Mouse (Mus musculus): ENCODE data around the gene Mettl26. TPM values are rescaled to one million over a fixed set of nuclear protein-coding genes. Genes with fewer than 3 reads are reported as not detected.

Gene Mettl26
- polyA plus RNA-seq, 1 experiment from 2014 or later, result 55.5 TPM

- peaks cover 52% of the 10 kb centered on the region for H3K4me1 ChIP-seq
- H3K9ac ChIP-seq, result no peak overlapping the region
- peaks cover 57% of the 10 kb centered on the region for H3K36me3 ChIP-seq (replicated peaks)
- H3K27ac ChIP-seq, result no peak overlapping the region
- 89% methylated on average over 14 of the region's 14 CpGs for WGBS
- no peaks in the 10 kb centered on the region for H3K27me3 ChIP-seq
- ATAC-seq (ENCODE audit: low FRiP score), result no peak
- no peaks in the 10 kb centered on the region for H3K9me3 ChIP-seq
- no peak overlapping the region for H3K4me2 ChIP-seq
- no peak overlapping the region for H3K4me3 ChIP-seq (replicated peaks)
Observed at GRCm38 (mm10) chr17:25839455-25840235, 35.2 kb upstream of the Mettl26 start.

DNA sequence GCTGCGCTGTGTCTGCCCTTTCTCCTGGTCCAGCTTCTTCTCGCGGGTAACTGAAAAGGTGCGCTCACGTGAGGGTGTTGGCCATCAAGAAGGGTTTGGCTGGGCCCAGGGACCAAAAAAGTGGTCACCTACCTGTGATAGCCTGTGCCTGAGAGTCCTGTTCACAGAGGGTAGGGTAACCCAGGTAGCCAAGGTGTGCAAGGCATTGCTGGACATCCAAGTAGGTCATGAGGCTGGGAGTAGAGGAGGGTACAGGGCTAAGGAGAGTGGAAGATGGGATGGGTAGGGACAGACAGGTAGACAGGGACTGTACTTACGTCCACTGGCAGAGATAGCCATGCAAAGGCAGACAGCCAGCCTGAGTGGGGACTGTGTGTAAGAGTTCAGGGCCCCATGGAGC lies 34.4 kb upstream of the Mettl26 start:
- no peaks in the 10 kb centered on the region for H3K27me3 ChIP-seq
- H3K9me3 ChIP-seq, result no peaks in the 10 kb centered on the region
- H3K27ac ChIP-seq, result no peak overlapping the region
- H3K4me2 ChIP-seq, result no peak overlapping the region
- H3K36me3 ChIP-seq (replicated peaks), result peaks cover 51% of the 10 kb centered on the region
- ATAC-seq (ENCODE audit: low FRiP score), result no peak
- H3K9ac ChIP-seq, result no peak overlapping the region
- peaks cover 48% of the 10 kb centered on the region for H3K4me1 ChIP-seq
- 95% methylated on average over 6 of the region's 6 CpGs for WGBS
- H3K4me3 ChIP-seq (replicated peaks), result no peak overlapping the region

- no peaks in the 10 kb centered on the region for H3K27me3 ChIP-seq
- no peak within 1 kb of the TSS for H3K9ac ChIP-seq
- no peak within 1 kb of the TSS for H3K4me3 ChIP-seq (replicated peaks)
- no peak for ATAC-seq (ENCODE audit: low FRiP score)
- no peak within 1 kb of the TSS for H3K27ac ChIP-seq
- H3K4me2 ChIP-seq, result no peak within 1 kb of the TSS
- H3K4me1 ChIP-seq, result peaks cover 40% of the 10 kb centered on the region
- peaks cover 59% of the 10 kb centered on the region for H3K36me3 ChIP-seq (replicated peaks)
- 94% methylated on average over 22 of the region's 22 CpGs for WGBS
- H3K9me3 ChIP-seq, result no peaks in the 10 kb centered on the region
Observed at GRCm38 (mm10) chr17:25841117-25841880, 33.6 kb upstream of the Mettl26 start, which contains the start of gene Gm20683. Gene Gm20683, minus strand, starts transcription at chr17:25841763.

GRCm38 (mm10) chr17:25842509-25842908 lies 32.4 kb upstream of the Mettl26 start:
- WGBS, result 90% methylated on average over 3 of the region's 3 CpGs
- no peaks in the 10 kb centered on the region for H3K9me3 ChIP-seq
- H3K4me3 ChIP-seq (replicated peaks), result no peak overlapping the region
- peaks cover 66% of the 10 kb centered on the region for H3K36me3 ChIP-seq (replicated peaks)
- no peak overlapping the region for H3K9ac ChIP-seq
- peaks cover 28% of the 10 kb centered on the region for H3K4me1 ChIP-seq
- no peak overlapping the region for H3K27ac ChIP-seq
- H3K4me2 ChIP-seq, result no peak overlapping the region
- H3K27me3 ChIP-seq, result no peaks in the 10 kb centered on the region
- ATAC-seq (ENCODE audit: low FRiP score), result no peak

- Histone ChIP-seq H3K36me3 (replicated peaks) (peaks cover 67% of the 10 kb centered on the region), H3K4me3 (replicated peaks) (peak overlapping the region; percentile 93), H3K9ac (peak overlapping the region; percentile 80), H3K27ac (no peak overlapping the region), H3K27me3 (no peaks in the 10 kb centered on the region), H3K9me3 (no peaks in the 10 kb centered on the region), H3K4me1 (peaks cover 22% of the 10 kb centered on the region), H3K4me2 (peak overlapping the region; percentile 93)
- 94% methylated on average over 4 of the region's 4 CpGs for WGBS
- no peak for ATAC-seq (ENCODE audit: low FRiP score)
Observed at GRCm38 (mm10) chr17:25843122-25843521, 31.8 kb upstream of the Mettl26 start.

GRCm38 (mm10) chr17:25843636-25844395 lies 31.1 kb upstream of the Mettl26 start:
- ATAC-seq (ENCODE audit: low FRiP score), result peak; percentile 40; the same call in 1 of the 2 replicates
- H3K36me3 ChIP-seq (replicated peaks), result peaks cover 68% of the 10 kb centered on the region
- H3K4me2 ChIP-seq, result peak overlapping the region; percentile 93
- peak overlapping the region; percentile 93 for H3K4me3 ChIP-seq (replicated peaks)
- peak overlapping the region; percentile 80 for H3K9ac ChIP-seq
- H3K9me3 ChIP-seq, result no peaks in the 10 kb centered on the region
- peaks cover 19% of the 10 kb centered on the region for H3K4me1 ChIP-seq
- WGBS, result 4% methylated on average over 38 of the region's 38 CpGs
- H3K27ac ChIP-seq, result peak overlapping the region; percentile 80
- no peaks in the 10 kb centered on the region for H3K27me3 ChIP-seq

DNA sequence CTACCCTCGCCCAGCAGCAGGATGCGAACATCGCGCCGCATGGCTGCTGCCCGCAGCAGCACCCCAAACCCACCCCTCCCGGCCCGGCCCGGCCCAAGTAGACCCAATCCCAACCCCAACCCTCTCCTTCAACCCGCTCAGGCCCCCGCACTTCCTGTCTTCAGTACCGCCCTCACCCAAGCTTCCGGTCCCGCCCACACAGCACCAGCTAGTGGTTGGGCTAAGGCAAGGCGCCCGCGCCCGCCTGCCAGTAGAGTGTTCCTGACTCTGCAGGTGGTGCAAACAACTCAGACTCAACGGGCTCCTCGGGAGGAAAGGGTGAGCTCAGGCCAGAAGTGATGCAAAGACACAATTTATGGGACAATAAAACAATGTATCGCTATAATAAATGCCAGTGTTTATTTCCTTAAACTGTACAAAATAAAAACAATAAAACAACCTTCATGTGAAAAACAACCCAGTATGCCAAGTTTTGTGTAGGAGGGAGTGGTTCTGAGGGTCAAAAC lies 30.4 kb upstream of the Mettl26 start, which contains the start of gene Rhot2:
Gene Rhot2, minus strand, starts transcription at position 456 of the 506 bp plus-strand sequence.
- Histone ChIP-seq H3K27ac (peak within 1 kb of the TSS; percentile 80), H3K36me3 (replicated peaks) (peaks cover 68% of the 10 kb centered on the region), H3K4me3 (replicated peaks) (peak within 1 kb of the TSS; percentile 93), H3K27me3 (no peaks in the 10 kb centered on the region), H3K9me3 (no peaks in the 10 kb centered on the region), H3K4me2 (peak within 1 kb of the TSS; percentile 93), H3K9ac (peak within 1 kb of the TSS; percentile 80), H3K4me1 (peaks cover 19% of the 10 kb centered on the region)
- peak; percentile 96 for ATAC-seq (ENCODE audit: low FRiP score)
- under 1% methylated on average over 21 of the region's 21 CpGs for WGBS

DNA sequence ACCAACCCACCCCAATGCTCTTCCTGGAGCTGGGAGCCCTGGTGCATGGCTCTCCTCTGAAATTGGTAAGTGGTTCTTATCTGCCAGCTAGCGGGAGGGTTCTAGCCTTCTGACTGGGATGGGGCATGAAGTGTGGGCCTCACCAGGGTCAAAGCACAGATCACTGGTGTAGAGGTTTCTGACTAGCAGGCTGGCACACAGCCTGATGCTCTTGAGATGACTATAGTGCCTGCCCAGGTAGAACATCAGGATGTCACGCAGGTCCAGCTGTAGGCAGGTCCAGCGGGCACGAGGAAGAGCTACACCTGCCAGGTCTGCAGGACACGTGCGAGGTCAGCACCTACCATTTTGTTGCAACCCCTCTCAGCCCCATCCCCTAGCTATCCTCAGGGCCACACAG lies 14.6 kb upstream of the Mettl26 start:
- peaks cover 24% of the 10 kb centered on the region for H3K4me1 ChIP-seq
- ATAC-seq (ENCODE audit: low FRiP score), result no peak

DNA sequence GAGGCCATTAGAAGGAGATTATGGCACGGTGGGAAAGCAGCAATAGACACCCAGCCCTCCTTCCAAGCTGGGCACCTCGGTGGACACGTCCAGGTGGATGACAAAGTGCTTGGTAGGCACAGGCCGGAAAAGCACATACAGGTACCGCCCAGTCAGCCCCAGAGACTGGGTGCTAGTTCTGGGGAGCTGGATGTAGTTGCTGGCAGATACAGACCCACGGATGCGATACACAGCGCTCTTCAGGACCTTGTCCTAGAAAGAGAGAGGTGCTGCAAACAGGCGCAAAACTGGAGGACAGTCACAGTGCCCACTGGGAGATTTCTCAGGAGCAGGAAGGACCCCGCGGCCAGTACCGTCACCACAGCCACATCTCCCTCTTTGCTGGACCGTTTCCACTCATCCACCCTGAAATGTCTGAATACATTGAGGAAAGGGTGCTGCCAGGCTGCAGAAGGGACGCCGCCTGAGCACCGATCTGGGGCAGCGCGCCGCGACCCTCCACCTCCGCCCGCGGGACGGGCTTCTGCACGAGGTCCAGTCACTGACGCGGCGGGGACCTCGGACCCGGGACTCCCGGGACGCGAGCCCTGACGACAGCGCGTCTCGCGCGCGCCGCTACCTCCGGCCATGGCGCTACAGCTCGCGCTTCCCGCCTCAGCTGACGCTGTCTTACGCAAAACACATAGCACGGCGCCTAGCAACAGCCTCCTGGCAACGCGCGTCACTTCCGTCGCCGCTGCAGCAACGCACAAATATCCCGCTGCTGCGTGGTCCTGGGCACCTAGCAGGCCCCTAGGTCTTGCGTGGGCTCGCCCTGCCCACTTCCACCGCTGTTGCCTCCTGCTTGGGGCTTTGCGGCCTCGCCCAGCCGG lies 13.8 kb upstream of the Mettl26 start, which contains the start of gene Wdr90:
Gene Wdr90, minus strand, starts transcription at position 670 of the 872 bp plus-strand sequence.
- peaks cover 24% of the 10 kb centered on the region for H3K4me1 ChIP-seq
- peak within 1 kb of the TSS; percentile 76 for H3K9ac ChIP-seq
- peak within 1 kb of the TSS; percentile 75 for H3K4me2 ChIP-seq
- WGBS, result 3% methylated on average over 65 of the region's 65 CpGs
- peak; percentile 94 for ATAC-seq (ENCODE audit: low FRiP score)
- peak within 1 kb of the TSS; percentile 85 for H3K27ac ChIP-seq
- H3K9me3 ChIP-seq, result no peaks in the 10 kb centered on the region
- no peaks in the 10 kb centered on the region for H3K27me3 ChIP-seq
- H3K4me3 ChIP-seq (replicated peaks), result peak within 1 kb of the TSS; percentile 74
- no peaks in the 10 kb centered on the region for H3K36me3 ChIP-seq (replicated peaks)

More for the DNA sequence above, 14.6 kb upstream of the Mettl26 start:
- Histone ChIP-seq H3K4me3 (replicated peaks) (peak overlapping the region; percentile 74), H3K36me3 (replicated peaks) (peaks cover 7% of the 10 kb centered on the region), H3K4me2 (peak overlapping the region; percentile 75), H3K9ac (peak overlapping the region; percentile 76), H3K9me3 (no peaks in the 10 kb centered on the region), H3K27me3 (no peaks in the 10 kb centered on the region), H3K27ac (no peak overlapping the region)
- 92% methylated on average over 6 of the region's 6 CpGs for WGBS

- H3K27me3 ChIP-seq, result 0 out of 2 replicates have a peak, but pooled peaks cover 2% of the 10 kb centered on the region
- no peaks in the 10 kb centered on the region for H3K36me3 ChIP-seq (replicated peaks)
- no peaks in the 10 kb centered on the region for H3K9me3 ChIP-seq
- H3K4me2 ChIP-seq, result peak overlapping the region; percentile 75
- peak overlapping the region; percentile 85 for H3K27ac ChIP-seq
- H3K9ac ChIP-seq, result peak overlapping the region; percentile 76
- WGBS, result 10% methylated on average over 6 of the region's 6 CpGs
- ATAC-seq (ENCODE audit: low FRiP score), result 0 out of 2 replicates have a peak, but pooled peaks have one; percentile 33
- peak overlapping the region; percentile 74 for H3K4me3 ChIP-seq (replicated peaks)
- peaks cover 24% of the 10 kb centered on the region for H3K4me1 ChIP-seq
Observed at GRCm38 (mm10) chr17:25861704-25862612, 12.9 kb upstream of the Mettl26 start.
